Mouse (Mus musculus) ovary, postnatal 14 days (tissue): ENCODE data around the gene Gtf2a1l.

ENCODE experiments used
- DNase-seq: peaks from one replicate; pipeline ENCODE4 v3.0.0; 2022; ENCODE audit warnings: low spot score

The Gtf2a1l gene

GRCm38 (mm10) chr17:88668452-88668851, at the start of gene Gtf2a1l:
Gene Gtf2a1l, plus strand, starts transcription at chr17:88668660.
- peak; percentile 31 for DNase-seq

- no peak for DNase-seq
Observed at GRCm38 (mm10) chr17:88620935-88621334, 47.5 kb upstream of the Gtf2a1l start.

GRCm38 (mm10) chr17:88621374-88621773, 47.1 kb upstream of the Gtf2a1l start:
- no peak for DNase-seq

- DNase-seq, result no peak
Observed at GRCm38 (mm10) chr17:88622711-88623110, 45.7 kb upstream of the Gtf2a1l start.

GRCm38 (mm10) chr17:88624386-88624785, 44.1 kb upstream of the Gtf2a1l start:
- DNase-seq, result no peak

- DNase-seq, result no peak
Observed at GRCm38 (mm10) chr17:88625350-88625749, 43.1 kb upstream of the Gtf2a1l start.

- no peak for DNase-seq
Observed at GRCm38 (mm10) chr17:88625931-88626330, 42.5 kb upstream of the Gtf2a1l start.

GRCm38 (mm10) chr17:88626347-88626811, 42.1 kb upstream of the Gtf2a1l start:
- no peak for DNase-seq

GRCm38 (mm10) chr17:88627150-88627549, 41.3 kb upstream of the Gtf2a1l start:
- DNase-seq, result no peak

GRCm38 (mm10) chr17:88628676-88629380, 39.6 kb upstream of the Gtf2a1l start:
- peak; percentile 65 for DNase-seq

GRCm38 (mm10) chr17:88629381-88629759, 39.1 kb upstream of the Gtf2a1l start:
- DNase-seq, result peak; percentile 51

GRCm38 (mm10) chr17:88629931-88630553, 38.4 kb upstream of the Gtf2a1l start:
- peak; percentile 45 for DNase-seq

GRCm38 (mm10) chr17:88630554-88630948, 37.9 kb upstream of the Gtf2a1l start:
- peak; percentile 30 for DNase-seq

- DNase-seq, result no peak
Observed at GRCm38 (mm10) chr17:88632631-88633030, 35.8 kb upstream of the Gtf2a1l start.

GRCm38 (mm10) chr17:88636076-88636475, 32.4 kb upstream of the Gtf2a1l start:
- no peak for DNase-seq

GRCm38 (mm10) chr17:88636587-88636986, 31.9 kb upstream of the Gtf2a1l start:
- DNase-seq, result no peak

- DNase-seq, result peak; percentile 69
Observed at GRCm38 (mm10) chr17:88641012-88641411, 27.4 kb upstream of the Gtf2a1l start.

GRCm38 (mm10) chr17:88641836-88642235, 26.6 kb upstream of the Gtf2a1l start:
- DNase-seq, result no peak

GRCm38 (mm10) chr17:88644876-88645275, 23.6 kb upstream of the Gtf2a1l start:
- no peak for DNase-seq

GRCm38 (mm10) chr17:88645299-88645698, 23.2 kb upstream of the Gtf2a1l start:
- DNase-seq, result no peak

GRCm38 (mm10) chr17:88647149-88647548, 21.3 kb upstream of the Gtf2a1l start:
- DNase-seq, result no peak

- DNase-seq, result peak; percentile 51
Observed at GRCm38 (mm10) chr17:88652010-88652409, 16.4 kb upstream of the Gtf2a1l start.

GRCm38 (mm10) chr17:88652702-88653374, 15.6 kb upstream of the Gtf2a1l start:
- peak; percentile 71 for DNase-seq
